Mouse (Mus musculus) heart, postnatal 0 days (tissue): ENCODE data around the gene Ulk4. TPM values are rescaled to one million over a fixed set of nuclear protein-coding genes. Genes with fewer than 3 reads are reported as not detected.
"Not testable (repeated sequence)": the region's sequence is repeated elsewhere in the genome, so short reads cannot be mapped to it uniquely, and the experiment has no call there.

Experiments used
- ATAC-seq: fragments of 200-750 bp; cut with Nextera tagmentation; 2 replicates; pipeline ENCODE4 v1.8.0; 2017; ENCODE audit warnings: low read depth, moderate number of reproducible peaks, moderate library complexity; ENCODE audit not compliant: insufficient read depth
- DNase-seq: peaks from one replicate; pipeline ENCODE4 v3.0.0-alpha.2; 2016; ENCODE audit warnings: low spot score
- H3K27ac ChIP-seq: fragments of 300-500 bp; sonication (generic); 2 replicates; pipeline ENCODE4 v1.5.1; 2014; ENCODE audit warnings: low read depth, mild to moderate bottlenecking
- H3K27me3 ChIP-seq: fragments of 300-500 bp; sonication (generic); 2 replicates; pipeline ENCODE4 v1.6.1; 2014; ENCODE audit warnings: low read length, mixed read lengths; ENCODE audit not compliant: control insufficient read depth, insufficient read depth
- H3K36me3 ChIP-seq: fragments of 300-500 bp; sonication (generic); replicated peaks from 2 replicates; pipeline ENCODE4 v1.6.1; 2014; ENCODE audit warnings: low read length, mixed read lengths; ENCODE audit not compliant: control insufficient read depth, insufficient read depth
- H3K4me1 ChIP-seq: fragments of 300-500 bp; sonication (generic); 2 replicates; pipeline ENCODE4 v1.6.1; 2014; ENCODE audit warnings: antibody characterized with exemption; ENCODE audit not compliant: control insufficient read depth, insufficient read depth
- H3K4me2 ChIP-seq: fragments of 300-500 bp; sonication (generic); 2 replicates; pipeline ENCODE4 v1.6.1; 2014; ENCODE audit warnings: low read depth, mild to moderate bottlenecking, low read length, moderate library complexity
- H3K4me3 ChIP-seq: fragments of 300-500 bp; sonication (generic); 2 replicates; pipeline ENCODE4 v1.5.1; 2014; ENCODE audit warnings: low read depth, low read length
- H3K9ac ChIP-seq: fragments of 300-500 bp; sonication (generic); replicated peaks from 2 replicates; pipeline ENCODE4 v1.6.1; 2014; ENCODE audit warnings: low read depth, low read length, mixed read lengths
- H3K9me3 ChIP-seq: fragments of 300-500 bp; sonication (generic); replicated peaks from 2 replicates; pipeline ENCODE4 v1.6.1; 2016; ENCODE audit warnings: low read length; ENCODE audit not compliant: control insufficient read depth
- CTCF ChIP-seq: IDR thresholded peaks from 2 replicates; pipeline ENCODE4 v1.5.1; 2016; ENCODE audit warnings: antibody characterized with exemption, control low read depth, low read depth
- EP300 ChIP-seq: IDR thresholded peaks from 2 replicates; pipeline ENCODE4 v1.6.1; 2016; ENCODE audit warnings: antibody characterized with exemption, low read depth
- WGBS: fragments of 180-500 bp; shearing (Covaris S2); extraction: QIAGEN DNeasy Blood & Tissue Kit; methylation state at CpG from one replicate; pipeline ENCODE4 v1.1.7; 2014; 5-methylcytosine and 5-hydroxymethylcytosine counted together
- polyA plus RNA-seq: library from polyadenylated mRNA; unstranded; fragments of >200 nt; fragmentation: Nextera tagmentation; extraction: Ambion mirVana; gene quantifications from 2 replicates; pipeline ENCODE4 v1.2.1, GENCODE M21; 2015
- total RNA-seq: library from RNA; depleted of rRNA; stranded (reverse); fragments of >200 nt; gene quantifications from 2 replicates; pipeline ENCODE4 v1.2.3, GENCODE M21; 2014; ENCODE audit warnings: low replicate concordance

The Ulk4 gene
- total and polyA plus RNA-seq, 2 experiments from 2014 or later: 1.5 to 66.7 TPM

DNA sequence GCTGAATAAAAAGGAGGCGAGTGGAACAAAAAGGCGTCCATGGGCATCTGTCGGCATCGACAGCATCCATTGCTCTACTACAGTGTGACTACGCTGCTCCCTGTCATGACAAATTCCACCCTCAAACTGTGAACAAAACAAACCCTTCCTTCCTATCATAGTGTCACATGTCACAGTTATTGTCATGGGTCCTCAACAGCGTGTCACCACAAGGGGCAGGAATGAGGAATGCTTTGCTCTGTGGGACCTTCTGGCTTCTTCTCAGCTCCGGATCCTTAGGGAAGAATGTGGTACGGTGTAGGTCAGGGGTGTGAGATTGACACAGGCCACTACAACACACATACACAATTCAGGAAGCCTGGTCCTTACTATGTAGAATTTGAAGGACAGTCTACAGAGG is 218.5 kb downstream of the Ulk4 start:
- Histone ChIP-seq H3K9me3 (no peaks in the 10 kb centered on the region), H3K9ac (no peak overlapping the region), H3K4me1 (peaks cover 11% of the 10 kb centered on the region; the same call in 1 of the 2 replicates), H3K36me3 (no peaks in the 10 kb centered on the region), H3K4me3 (no peak overlapping the region), H3K4me2 (no peak overlapping the region), H3K27ac (peak overlapping the region; percentile 67), H3K27me3 (no peaks in the 10 kb centered on the region)
- no peak for TF ChIP-seq CTCF
- TF ChIP-seq EP300: no peak
- ATAC-seq (peak; percentile 16; the same call in 1 of the 2 replicates), DNase-seq (no peak)
- 62% methylated on average over 8 of the region's 8 CpGs for WGBS

DNA sequence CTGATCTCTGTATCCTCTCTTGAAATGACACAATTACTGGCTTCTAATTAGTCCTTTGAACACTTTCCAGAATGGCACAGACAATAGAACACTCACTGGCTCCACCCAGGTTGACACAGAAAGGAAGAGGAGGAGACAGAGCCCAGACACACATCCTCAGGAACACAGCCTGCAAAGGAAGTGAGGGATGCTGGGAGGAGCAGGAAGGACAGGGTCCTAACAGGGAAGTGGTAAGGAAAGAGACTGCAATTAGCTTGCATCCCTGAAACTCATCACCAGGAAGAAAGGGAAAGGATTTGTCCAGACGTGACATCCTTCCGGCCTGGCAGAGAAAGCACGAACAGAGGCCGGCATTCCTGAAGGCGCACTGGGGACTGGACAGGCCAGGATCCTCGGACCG is 218.9 kb downstream of the Ulk4 start:
- Histone ChIP-seq H3K4me2 (no peak overlapping the region), H3K27ac (peak overlapping the region; percentile 67), H3K4me3 (no peak overlapping the region), H3K4me1 (peaks cover 11% of the 10 kb centered on the region; the same call in 1 of the 2 replicates), H3K27me3 (no peaks in the 10 kb centered on the region), H3K36me3 (no peaks in the 10 kb centered on the region), H3K9ac (no peak overlapping the region), H3K9me3 (no peaks in the 10 kb centered on the region)
- TF ChIP-seq CTCF (no peak), EP300 (peak; percentile 64; the same call in 1 of the 2 replicates)
- DNase-seq: peak; percentile 18
- 64% methylated on average over 7 of the region's 7 CpGs for WGBS
- ATAC-seq: peak; percentile 75

DNA sequence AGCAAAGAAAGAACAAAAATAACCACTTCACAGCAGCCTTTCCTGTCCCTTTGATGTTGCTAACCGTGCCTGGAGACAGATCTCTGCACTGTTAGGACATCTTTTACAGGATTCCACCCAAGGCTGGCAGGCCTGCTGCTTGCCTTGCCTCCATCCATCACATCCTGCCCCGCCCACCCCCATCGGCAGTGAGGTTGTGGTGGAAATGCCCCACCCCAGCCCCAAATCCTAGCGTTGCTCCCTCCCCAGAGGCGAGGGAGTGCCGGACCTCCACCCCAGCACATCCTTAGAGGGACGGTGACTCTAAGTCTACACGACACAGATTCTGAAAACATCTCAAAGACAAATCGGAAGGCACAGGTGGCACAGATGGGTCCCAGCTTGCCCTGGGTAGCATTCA is 219.6 kb downstream of the Ulk4 start:
- Histone ChIP-seq H3K9me3 (no peaks in the 10 kb centered on the region), H3K27ac (peak overlapping the region; percentile 47; the same call in 1 of the 2 replicates), H3K4me2 (no peak overlapping the region), H3K9ac (no peak overlapping the region), H3K36me3 (no peaks in the 10 kb centered on the region), H3K27me3 (no peaks in the 10 kb centered on the region), H3K4me3 (no peak overlapping the region), H3K4me1 (0 out of 2 replicates have a peak, but pooled peaks cover 4% of the 10 kb centered on the region)
- WGBS: 46% methylated on average over 9 of the region's 9 CpGs
- ATAC-seq (no peak), DNase-seq (no peak)
- TF ChIP-seq EP300: no peak
- no peak for TF ChIP-seq CTCF

DNA sequence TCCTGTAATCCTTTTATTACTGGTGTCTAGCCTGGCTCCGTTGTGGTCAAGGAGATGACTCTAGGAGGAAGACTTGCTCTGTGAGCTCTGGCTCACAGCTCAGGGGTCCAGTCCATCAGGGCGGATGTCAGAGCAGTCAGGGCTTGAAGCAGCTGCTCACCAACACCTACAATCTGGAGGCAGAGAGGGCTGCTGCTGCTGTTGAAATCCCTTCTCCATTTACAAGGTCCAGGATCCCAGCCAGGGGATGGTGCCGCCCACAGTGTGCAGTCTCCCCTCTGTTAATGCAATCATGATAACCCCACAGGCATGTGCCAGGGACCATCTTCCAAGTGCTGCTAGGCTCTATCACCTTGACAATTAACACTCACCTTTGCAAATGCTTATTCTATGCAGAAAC is 220.5 kb downstream of the Ulk4 start:
- 78% methylated on average over 3 of the region's 3 CpGs for WGBS
- ATAC-seq (no peak), DNase-seq (no peak)
- no peak overlapping the region for H3K4me2 ChIP-seq
- no peaks in the 10 kb centered on the region for H3K4me1 ChIP-seq
- no peak overlapping the region for H3K27ac ChIP-seq
- no peaks in the 10 kb centered on the region for H3K36me3 ChIP-seq
- no peak overlapping the region for H3K4me3 ChIP-seq
- H3K27me3 ChIP-seq: no peaks in the 10 kb centered on the region
- TF ChIP-seq CTCF: no peak
- no peak for TF ChIP-seq EP300
- no peaks in the 10 kb centered on the region for H3K9me3 ChIP-seq
- H3K9ac ChIP-seq: no peak overlapping the region

DNA sequence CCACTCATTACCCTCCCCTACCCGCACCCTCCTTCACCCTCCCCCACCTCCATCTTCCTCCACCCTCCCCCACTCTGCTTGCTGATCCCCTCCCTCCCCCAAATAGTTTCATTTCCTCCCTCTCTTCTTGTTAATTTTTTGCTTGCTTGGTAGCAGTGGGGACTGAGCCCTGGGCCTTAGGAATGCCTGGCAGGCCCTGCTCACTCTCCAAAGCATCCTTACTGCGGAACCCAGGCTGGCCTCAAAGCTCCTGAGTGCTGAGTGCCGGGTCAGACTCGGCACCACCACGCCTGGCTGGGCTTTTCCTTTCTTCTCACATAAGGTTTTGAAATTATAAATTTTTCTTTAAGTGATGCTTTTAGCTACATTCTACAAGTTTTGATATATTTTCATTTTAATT is 221.0 kb downstream of the Ulk4 start:
- Histone ChIP-seq H3K27ac (no peak overlapping the region), H3K4me3 (no peak overlapping the region), H3K9me3 (no peaks in the 10 kb centered on the region), H3K27me3 (no peaks in the 10 kb centered on the region), H3K9ac (no peak overlapping the region), H3K36me3 (no peaks in the 10 kb centered on the region), H3K4me2 (no peak overlapping the region), H3K4me1 (no peaks in the 10 kb centered on the region)
- ATAC-seq (no peak), DNase-seq (no peak)
- WGBS: 77% methylated on average over 5 of the region's 5 CpGs
- no peak for TF ChIP-seq CTCF
- no peak for TF ChIP-seq EP300

DNA sequence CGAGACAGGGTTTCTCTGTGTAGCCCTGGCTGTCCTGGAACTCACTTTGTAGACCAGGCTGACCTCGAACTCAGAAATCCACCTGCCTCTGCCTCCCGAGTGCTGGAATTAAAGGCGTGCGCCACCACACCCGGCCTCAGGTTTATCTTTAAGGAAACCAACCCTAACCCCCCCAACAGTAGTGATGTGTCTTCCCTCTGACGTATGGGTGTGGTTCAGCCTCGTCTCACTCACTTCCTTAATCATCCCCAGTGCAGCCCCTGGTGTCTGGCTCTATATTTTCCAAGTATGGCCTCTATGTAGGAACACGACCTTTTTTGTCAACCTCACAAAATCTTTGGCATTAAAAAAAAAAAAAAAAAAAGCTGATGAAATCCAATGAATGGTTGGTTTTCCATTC is 231.3 kb downstream of the Ulk4 start:
- H3K27ac ChIP-seq, ATAC-seq, H3K4me2 ChIP-seq, H3K4me1 ChIP-seq, DNase-seq, H3K9ac ChIP-seq, H3K36me3 ChIP-seq, H3K4me3 ChIP-seq, H3K27me3 ChIP-seq, H3K9me3 ChIP-seq: not testable (repeated sequence)
- WGBS: 78% methylated on average over 9 of the region's 9 CpGs
